Mouse (Mus musculus): ENCODE measurements around the gene Gopc. TPM values are rescaled to one million over a fixed set of nuclear protein-coding genes. Genes with fewer than 3 reads are reported as not detected.
"Not testable (repeated sequence)": the region's sequence is repeated elsewhere in the genome, so short reads cannot be mapped to it uniquely, and the experiment has no call there.

The Gopc gene
- total RNA-seq, 2 experiments from 2014 or later, result 26.9 to 29.4 TPM

DNA sequence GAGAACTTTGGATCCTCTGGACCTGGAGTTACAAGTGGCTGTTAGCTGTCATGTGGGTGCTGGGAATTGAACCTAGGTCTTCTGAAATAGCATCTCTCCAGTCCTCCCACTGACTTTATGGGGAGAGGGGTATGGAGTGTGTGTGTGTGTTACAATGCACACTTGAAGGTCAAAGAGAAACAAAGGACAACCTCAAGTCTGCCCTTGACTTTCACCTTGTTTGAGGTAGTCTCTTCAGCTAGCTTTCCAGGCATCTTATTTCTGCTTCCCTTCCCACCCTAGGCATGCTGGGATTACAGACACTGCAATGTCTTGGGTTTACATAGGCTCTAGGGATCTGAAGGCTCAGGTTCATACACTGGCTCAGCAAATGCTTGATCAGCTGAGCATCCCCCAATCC lies 79.7 kb downstream of the Gopc start:
- no peak for DNase-seq (ENCODE audit: low spot score in 2 of 2)

DNA sequence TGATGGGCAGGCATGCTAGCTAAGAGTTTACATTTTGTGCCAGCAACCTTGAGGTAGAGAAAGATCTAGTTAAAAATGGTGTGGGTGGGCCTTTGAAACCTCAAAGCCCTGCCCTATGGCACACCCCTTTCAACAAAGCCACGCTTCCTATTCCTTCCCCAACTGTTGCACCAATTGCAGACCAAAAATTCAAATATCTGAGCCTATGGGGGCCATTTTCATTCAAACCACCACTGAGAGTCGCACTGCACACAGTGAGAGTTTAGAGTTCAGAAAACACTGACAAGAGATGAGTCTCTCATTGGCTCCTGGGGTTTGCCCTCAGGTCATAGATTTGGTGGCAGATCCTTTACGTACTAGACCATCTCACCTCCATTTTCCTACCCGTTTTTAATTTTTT lies 80.2 kb downstream of the Gopc start:
- no peak for DNase-seq (ENCODE audit: low spot score in 2 of 2)

DNA sequence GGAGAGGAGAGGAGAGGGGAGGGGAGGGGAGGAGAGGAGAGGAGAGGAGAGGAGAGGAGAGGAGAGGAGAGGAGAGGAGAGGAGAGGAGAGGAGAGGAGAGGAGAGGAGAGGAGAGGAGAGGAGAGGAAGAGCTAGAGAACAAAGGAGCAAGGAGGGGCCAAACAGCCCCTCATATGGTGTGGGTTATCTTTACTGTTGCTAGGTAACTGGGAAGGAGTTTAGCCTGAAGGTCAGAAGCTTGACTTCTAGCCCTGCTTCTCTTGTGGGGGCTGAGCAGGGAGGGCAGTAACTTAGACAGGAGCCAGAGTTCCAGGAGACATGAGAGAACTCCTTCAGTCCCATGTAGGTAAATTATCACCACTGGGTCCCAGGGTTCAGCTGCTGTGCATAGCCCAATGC lies 83.4 kb downstream of the Gopc start:
- not testable (repeated sequence) for DNase-seq (ENCODE audit: low spot score in 2 of 2)

DNA sequence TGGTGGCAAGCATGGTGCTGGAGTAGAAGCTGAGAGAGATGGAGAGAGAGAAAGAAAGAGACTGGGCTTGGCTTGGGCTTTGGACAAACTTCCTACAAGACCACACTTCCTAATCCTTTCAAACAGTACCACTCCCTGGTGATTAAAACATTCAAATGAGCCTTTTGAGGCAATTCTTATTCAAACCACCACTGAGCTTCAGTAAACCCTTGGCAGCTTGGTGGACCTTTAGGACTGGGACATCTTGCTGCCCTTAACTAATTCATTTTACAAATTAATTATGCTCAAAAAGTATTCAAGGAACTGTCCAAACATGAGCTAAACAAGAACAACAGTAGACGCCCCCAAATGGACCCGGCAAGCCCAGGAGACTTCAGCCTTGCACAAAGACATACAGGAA lies 86.0 kb downstream of the Gopc start:
- DNase-seq (ENCODE audit: low spot score in 2 of 2), result no peak

DNA sequence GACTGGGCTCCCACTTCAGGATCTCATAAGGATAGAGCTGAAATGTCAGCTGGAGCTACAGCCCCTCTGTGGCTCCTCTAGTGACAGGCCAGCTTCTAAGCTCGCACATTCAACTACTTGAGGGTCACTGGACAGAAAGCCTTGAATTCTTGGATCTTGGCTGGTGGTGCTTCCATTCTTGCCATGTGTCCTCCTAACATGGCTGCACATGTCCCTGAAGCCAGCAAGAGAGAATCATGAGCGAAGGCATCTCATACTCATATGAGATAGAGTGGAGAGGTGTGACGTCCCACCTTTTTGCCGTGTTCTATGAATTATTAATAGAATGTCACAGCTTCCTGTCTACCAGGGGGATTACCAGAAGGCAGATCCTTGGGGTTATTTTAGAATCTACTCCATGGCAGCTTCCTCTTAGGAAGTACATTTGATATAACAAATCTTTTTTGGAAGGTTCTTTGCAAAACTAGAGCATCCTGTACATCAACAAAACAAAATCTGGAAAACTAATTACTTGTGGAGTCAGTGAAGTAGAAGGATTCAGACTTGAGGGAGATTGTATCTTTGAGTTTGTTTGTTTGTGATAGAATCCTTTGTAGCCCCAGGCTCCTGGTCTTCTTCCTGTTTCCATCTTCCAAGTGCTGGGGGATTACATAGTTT lies 87.9 kb downstream of the Gopc start:
- no peak for DNase-seq (ENCODE audit: low spot score in 2 of 2)

DNA sequence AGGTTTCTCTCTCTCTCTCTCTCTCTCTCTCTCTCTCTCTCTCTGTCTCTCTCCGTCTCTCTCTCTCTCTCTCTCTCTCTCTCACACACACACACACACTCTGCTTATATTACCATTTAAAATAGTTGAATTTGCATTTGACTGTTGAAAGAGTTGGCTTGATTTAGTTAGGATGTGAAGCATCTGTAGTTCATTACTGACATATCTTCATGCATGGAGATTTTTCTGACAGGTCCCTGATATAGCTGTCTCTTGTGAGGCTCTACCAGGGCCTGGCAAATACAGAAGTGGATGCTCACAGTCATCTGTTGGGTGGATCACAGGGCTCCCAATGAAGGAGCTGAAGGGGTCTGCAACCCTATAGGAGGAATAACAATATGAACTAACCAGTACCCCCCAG lies 89.5 kb downstream of the Gopc start:
- DNase-seq (ENCODE audit: low spot score in 2 of 2), result not testable (repeated sequence)

DNA sequence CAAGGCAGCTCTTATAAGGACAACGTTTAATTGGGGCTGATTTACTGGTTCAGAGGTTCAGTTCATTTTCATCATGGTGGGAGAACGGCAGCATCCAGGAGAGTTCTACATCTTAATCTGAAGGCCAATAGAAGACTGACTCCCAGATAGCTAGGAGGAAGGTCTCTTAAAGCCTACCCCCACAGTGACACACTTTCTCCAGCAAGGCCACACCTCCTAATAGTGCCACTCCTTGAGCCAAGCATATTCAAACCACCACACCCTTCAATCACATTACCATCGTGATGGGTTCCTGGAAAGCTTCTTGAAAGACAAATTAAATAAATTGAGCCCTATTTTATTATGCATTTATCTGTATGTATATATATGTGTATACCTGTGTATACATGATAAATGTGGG lies 92.7 kb downstream of the Gopc start:
- no peak for DNase-seq (ENCODE audit: low spot score in 2 of 2)

DNA sequence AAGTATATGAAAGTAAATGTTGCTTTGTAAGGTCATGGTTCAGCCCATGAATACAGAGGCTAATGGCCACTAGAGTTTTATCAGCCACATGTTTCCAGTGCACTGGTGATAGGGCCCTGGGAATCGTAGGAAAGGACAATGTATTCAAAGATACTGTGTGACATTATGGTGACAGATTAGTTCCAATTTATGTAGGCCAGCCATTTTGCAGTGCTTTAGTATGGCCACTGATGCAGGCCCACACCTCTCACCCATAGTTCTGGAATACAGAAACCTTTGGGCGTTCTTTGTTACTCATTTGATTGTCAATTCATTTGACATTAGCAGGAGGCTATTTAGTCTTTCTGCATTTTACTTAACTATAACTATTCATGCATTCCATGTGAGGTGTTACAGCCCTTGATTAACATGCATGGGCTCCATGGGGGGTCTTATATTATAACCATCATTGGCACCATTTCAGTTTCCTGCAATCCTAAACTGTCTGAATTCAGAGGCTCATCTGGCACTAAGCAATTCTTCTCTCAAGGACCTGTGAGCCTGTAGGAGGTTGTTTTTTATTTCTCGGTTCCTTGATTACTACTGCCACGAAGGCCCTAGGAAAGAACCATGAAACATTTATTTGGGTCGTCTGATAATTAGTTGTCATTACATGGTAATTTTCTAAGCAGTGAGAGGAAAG lies 93.9 kb downstream of the Gopc start:
- no peak for DNase-seq (ENCODE audit: low spot score in 2 of 2)

Other genes with a start within 250 kb of the Gopc start
- under 1 TPM; 0.08 to 0.53 TPM for gene Ros1, start 186.9 kb downstream of the Gopc start, total RNA-seq (2021)
- gene Dcbld1, start 148.5 kb downstream of the Gopc start, total RNA-seq (2021), result 10 to 100 TPM in 1 of 2 experiments, 1 to 10 TPM in 1; 8.8 to 10.6 TPM
- gene Gm26741, start 23.4 kb downstream of the Gopc start, total RNA-seq (2021), result not detected
- under 1 TPM; 0.28 to 0.42 TPM for gene Nepn, start 6.8 kb upstream of the Gopc start, total RNA-seq (2021)
- gene Nus1, start 35.4 kb upstream of the Gopc start, total RNA-seq (2021), result 10 to 100 TPM; 49.7 to 56.4 TPM

All from adrenal gland, postnatal 4 days (tissue).